Mouse (Mus musculus): ENCODE results near the gene Fam131b. TPM values are rescaled to one million over a fixed set of nuclear protein-coding genes. Genes with fewer than 3 reads are reported as not detected.

The Fam131b gene
- polyA plus RNA-seq, 1 experiment, result 0.15 TPM

- Histone ChIP-seq H3K4me1 (ENCODE audit: control insufficient read depth, insufficient read depth, insufficient read length) (peaks cover 5% of the 10 kb centered on the region; the same call in 1 of the 2 replicates), H3K4me3 (ENCODE audit: extremely low read depth, insufficient read depth, insufficient read length) (no peak overlapping the region), H3K27me3 (ENCODE audit: control insufficient read depth, insufficient read depth, low read length) (peaks cover 10% of the 10 kb centered on the region), H3K27ac (ENCODE audit: insufficient read depth, low read length) (no peak overlapping the region), H3K36me3 (ENCODE audit: control insufficient read depth, insufficient read depth, low read length) (no peaks in the 10 kb centered on the region)
- TF ChIP-seq POLR2A (IDR thresholded peaks at IDR 0.05; ENCODE audit: low read depth, low read length), result no peak
- no peak for TF ChIP-seq CTCF (IDR thresholded peaks at IDR 0.05; ENCODE audit: extremely low read depth, insufficient read depth, insufficient read length, insufficient replicate concordance)
- DNase-seq (ENCODE audit: low read depth in 1 of 2, low spot score in 2 of 2), result no peak
- 88% methylated on average over 3 of the region's 3 CpGs for WGBS
Observed at GRCm38 (mm10) chr6:42328757-42329156, 4.3 kb upstream of the Fam131b start.

- H3K27me3 ChIP-seq (ENCODE audit: control insufficient read depth, insufficient read depth, low read length), result peaks cover 18% of the 10 kb centered on the region
- no peak overlapping the region for H3K4me3 ChIP-seq (ENCODE audit: extremely low read depth, insufficient read depth, insufficient read length)
- H3K4me1 ChIP-seq (ENCODE audit: control insufficient read depth, insufficient read depth, insufficient read length), result peaks cover 5% of the 10 kb centered on the region; the same call in 1 of the 2 replicates
- no peak for DNase-seq (ENCODE audit: low read depth in 1 of 2, low spot score in 2 of 2)
- TF ChIP-seq POLR2A (IDR thresholded peaks at IDR 0.05; ENCODE audit: low read depth, low read length), result no peak
- no peak for TF ChIP-seq CTCF (IDR thresholded peaks at IDR 0.05; ENCODE audit: extremely low read depth, insufficient read depth, insufficient read length, insufficient replicate concordance)
- no peak overlapping the region for H3K27ac ChIP-seq (ENCODE audit: insufficient read depth, low read length)
- H3K36me3 ChIP-seq (ENCODE audit: control insufficient read depth, insufficient read depth, low read length), result no peaks in the 10 kb centered on the region
- WGBS, result 88% methylated on average over 3 of the region's 3 CpGs
Observed at GRCm38 (mm10) chr6:42326509-42326908, 2.1 kb upstream of the Fam131b start.

- TF ChIP-seq POLR2A (IDR thresholded peaks at IDR 0.05; ENCODE audit: low read depth, low read length) (no peak), CTCF (IDR thresholded peaks at IDR 0.05; ENCODE audit: extremely low read depth, insufficient read depth, insufficient read length, insufficient replicate concordance) (peak; percentile 76; the same call in 1 of the 2 replicates)
- Histone ChIP-seq H3K4me1 (ENCODE audit: control insufficient read depth, insufficient read depth, insufficient read length) (peaks cover 5% of the 10 kb centered on the region; the same call in 1 of the 2 replicates), H3K36me3 (ENCODE audit: control insufficient read depth, insufficient read depth, low read length) (no peaks in the 10 kb centered on the region), H3K27me3 (ENCODE audit: control insufficient read depth, insufficient read depth, low read length) (peaks cover 18% of the 10 kb centered on the region), H3K27ac (ENCODE audit: insufficient read depth, low read length) (no peak overlapping the region), H3K4me3 (ENCODE audit: extremely low read depth, insufficient read depth, insufficient read length) (peak overlapping the region; percentile 61; the same call in 1 of the 2 replicates)
- WGBS, result 10% methylated on average over 7 of the region's 7 CpGs
- DNase-seq (ENCODE audit: low read depth in 1 of 2, low spot score in 2 of 2), result peak; percentile 46 to 75
Observed at GRCm38 (mm10) chr6:42325268-42325609, 796 bp upstream of the Fam131b start.

- no peak overlapping the region for H3K27ac ChIP-seq (ENCODE audit: insufficient read depth, low read length)
- H3K4me3 ChIP-seq (ENCODE audit: extremely low read depth, insufficient read depth, insufficient read length), result peak overlapping the region; percentile 61
- peaks cover 18% of the 10 kb centered on the region for H3K27me3 ChIP-seq (ENCODE audit: control insufficient read depth, insufficient read depth, low read length)
- no peak for DNase-seq (ENCODE audit: low read depth in 1 of 2, low spot score in 2 of 2)
- WGBS, result 3% methylated on average over 27 of the region's 32 CpGs
- H3K4me1 ChIP-seq (ENCODE audit: control insufficient read depth, insufficient read depth, insufficient read length), result peaks cover 5% of the 10 kb centered on the region; the same call in 1 of the 2 replicates
- H3K36me3 ChIP-seq (ENCODE audit: control insufficient read depth, insufficient read depth, low read length), result no peaks in the 10 kb centered on the region
- TF ChIP-seq POLR2A (IDR thresholded peaks at IDR 0.05; ENCODE audit: low read depth, low read length), result no peak
- no peak for TF ChIP-seq CTCF (IDR thresholded peaks at IDR 0.05; ENCODE audit: extremely low read depth, insufficient read depth, insufficient read length, insufficient replicate concordance)
Observed at GRCm38 (mm10) chr6:42324067-42324481, 369 bp downstream of the Fam131b start.

- peak overlapping the region; percentile 61; the same call in 1 of the 2 replicates for H3K4me3 ChIP-seq (ENCODE audit: extremely low read depth, insufficient read depth, insufficient read length)
- peaks cover 18% of the 10 kb centered on the region for H3K27me3 ChIP-seq (ENCODE audit: control insufficient read depth, insufficient read depth, low read length)
- DNase-seq (ENCODE audit: low read depth in 1 of 2, low spot score in 2 of 2), result no peak
- 11% methylated on average over 28 of the region's 28 CpGs for WGBS
- no peaks in the 10 kb centered on the region for H3K36me3 ChIP-seq (ENCODE audit: control insufficient read depth, insufficient read depth, low read length)
- peaks cover 5% of the 10 kb centered on the region; the same call in 1 of the 2 replicates for H3K4me1 ChIP-seq (ENCODE audit: control insufficient read depth, insufficient read depth, insufficient read length)
- TF ChIP-seq POLR2A (IDR thresholded peaks at IDR 0.05; ENCODE audit: low read depth, low read length) (no peak), CTCF (IDR thresholded peaks at IDR 0.05; ENCODE audit: extremely low read depth, insufficient read depth, insufficient read length, insufficient replicate concordance) (no peak)
- no peak overlapping the region for H3K27ac ChIP-seq (ENCODE audit: insufficient read depth, low read length)
Observed at GRCm38 (mm10) chr6:42323371-42324066, 924 bp downstream of the Fam131b start.

- Histone ChIP-seq H3K36me3 (ENCODE audit: control insufficient read depth, insufficient read depth, low read length) (no peaks in the 10 kb centered on the region), H3K27me3 (ENCODE audit: control insufficient read depth, insufficient read depth, low read length) (peaks cover 3% of the 10 kb centered on the region), H3K4me1 (ENCODE audit: control insufficient read depth, insufficient read depth, insufficient read length) (no peaks in the 10 kb centered on the region), H3K4me3 (ENCODE audit: extremely low read depth, insufficient read depth, insufficient read length) (no peak overlapping the region), H3K27ac (ENCODE audit: insufficient read depth, low read length) (no peak overlapping the region)
- no peak for DNase-seq (ENCODE audit: low read depth in 1 of 2, low spot score in 2 of 2)
- 85% methylated on average over 4 of the region's 4 CpGs for WGBS
- TF ChIP-seq CTCF (IDR thresholded peaks at IDR 0.05; ENCODE audit: extremely low read depth, insufficient read depth, insufficient read length, insufficient replicate concordance), result no peak
- no peak for TF ChIP-seq POLR2A (IDR thresholded peaks at IDR 0.05; ENCODE audit: low read depth, low read length)
Observed at GRCm38 (mm10) chr6:42318293-42318692, 6.2 kb downstream of the Fam131b start.
